Mouse (Mus musculus) hindbrain, embryonic 14.5 days (tissue): ENCODE results near the gene Gm45623. TPM values are rescaled to one million over a fixed set of nuclear protein-coding genes. Genes with fewer than 3 reads are reported as not detected.

Experiments used
- ATAC-seq: fragments of 200-750 bp; cut with Nextera tagmentation; 2 replicates; pipeline ENCODE4 v1.8.0; 2017; ENCODE audit warnings: moderate number of reproducible peaks, mild to moderate bottlenecking, moderate TSS enrichment, moderate library complexity; ENCODE audit not compliant: low FRiP score
- DNase-seq: peaks from one replicate; pipeline ENCODE4 v3.0.0-alpha.2; 2015; ENCODE audit warnings: low spot score
- H3K27ac ChIP-seq: fragments of 300-500 bp; sonication (generic); 2 replicates; pipeline ENCODE4 v1.5.1; 2014; ENCODE audit warnings: mild to moderate bottlenecking, moderate library complexity
- H3K27me3 ChIP-seq: fragments of 300-500 bp; sonication (generic); 2 replicates; pipeline ENCODE4 v1.6.1; 2014; ENCODE audit warnings: mild to moderate bottlenecking, low read length, mixed read lengths; ENCODE audit not compliant: control insufficient read depth, insufficient read depth
- H3K36me3 ChIP-seq: fragments of 300-500 bp; sonication (generic); replicated peaks from 2 replicates; pipeline ENCODE4 v1.6.1; 2014; ENCODE audit not compliant: control insufficient read depth, insufficient read depth
- H3K4me1 ChIP-seq: fragments of 300-500 bp; sonication (generic); replicated peaks from 2 replicates; pipeline ENCODE4 v1.6.1; 2014; ENCODE audit warnings: antibody characterized with exemption, low read length, mixed read lengths; ENCODE audit not compliant: control insufficient read depth, insufficient read depth
- H3K4me2 ChIP-seq: fragments of 300-500 bp; sonication (generic); replicated peaks from 2 replicates; pipeline ENCODE4 v1.6.1; 2014; ENCODE audit warnings: mild to moderate bottlenecking, moderate library complexity
- H3K4me3 ChIP-seq: fragments of 300-500 bp; sonication (generic); replicated peaks from 2 replicates; pipeline ENCODE4 v1.5.1; 2014; ENCODE audit warnings: mild to moderate bottlenecking, low read length
- H3K9ac ChIP-seq: fragments of 300-500 bp; sonication (generic); 2 replicates; pipeline ENCODE4 v1.6.1; 2014
- H3K9me3 ChIP-seq: fragments of 300-500 bp; sonication (generic); 2 replicates; pipeline ENCODE4 v1.6.1; 2016; ENCODE audit warnings: low read length; ENCODE audit not compliant: control insufficient read depth
- WGBS: fragments of 180-500 bp; shearing (Covaris S2); extraction: QIAGEN DNeasy Blood & Tissue Kit; methylation state at CpG from one replicate; pipeline ENCODE4 v1.1.7; 2014; 5-methylcytosine and 5-hydroxymethylcytosine counted together
- polyA plus RNA-seq: library from polyadenylated mRNA; unstranded; fragments of >200 nt; fragmentation: Nextera tagmentation; extraction: Ambion mirVana; gene quantifications from 2 replicates; pipeline ENCODE4 v1.2.1, GENCODE M21; 2014

The Gm45623 gene
- polyA plus RNA-seq, 1 experiment from 2014 or later: 2.9 TPM

DNA sequence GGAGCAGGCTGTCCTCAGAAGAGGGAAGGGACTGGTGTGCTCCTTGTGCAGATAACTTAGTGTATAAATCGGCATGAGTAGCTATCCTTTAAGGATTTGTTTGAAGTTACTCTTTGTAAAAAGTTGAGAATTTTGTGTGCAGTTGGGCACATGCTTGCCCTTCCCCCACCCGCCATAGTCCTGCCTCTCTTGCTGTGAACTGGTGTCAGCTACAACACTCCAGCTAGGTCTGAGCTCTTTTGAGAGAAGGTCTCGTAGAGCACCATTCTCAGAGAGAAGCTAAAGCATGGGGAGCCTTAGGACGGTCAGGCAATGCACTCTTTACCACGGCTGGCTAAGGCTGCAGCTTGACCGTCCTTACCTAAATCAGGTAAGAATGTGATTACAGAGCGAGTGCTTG lies 11.9 kb downstream of the Gm45623 start:
- 91% methylated on average over 7 of the region's 7 CpGs for WGBS
- Histone ChIP-seq H3K27me3 (no peaks in the 10 kb centered on the region), H3K27ac (no peak overlapping the region), H3K9ac (no peak overlapping the region), H3K4me3 (no peak overlapping the region), H3K4me2 (no peak overlapping the region), H3K4me1 (no peaks in the 10 kb centered on the region), H3K36me3 (peaks cover 41% of the 10 kb centered on the region), H3K9me3 (no peaks in the 10 kb centered on the region)
- DNase-seq (no peak), ATAC-seq (no peak)

DNA sequence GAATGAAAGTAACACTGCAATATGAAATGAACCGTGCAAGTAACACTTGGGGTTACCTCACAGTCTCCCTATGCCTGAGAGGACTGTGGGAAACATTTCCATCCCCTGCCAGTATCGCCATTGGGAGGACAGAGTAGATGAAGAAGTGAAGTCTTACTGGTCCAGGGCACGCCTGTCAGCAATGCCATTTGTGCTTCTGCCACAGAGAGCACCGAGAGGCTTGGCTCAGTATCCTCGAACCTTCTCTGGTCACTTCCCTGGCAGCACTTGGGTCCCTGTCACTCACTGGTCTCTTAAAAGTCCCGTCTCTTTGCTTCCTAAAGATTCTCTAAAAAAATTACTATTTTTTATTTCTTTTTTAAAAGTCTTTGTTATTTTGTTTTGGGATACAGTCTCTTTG lies 13.1 kb downstream of the Gm45623 start:
- Histone ChIP-seq H3K4me2 (no peak overlapping the region), H3K4me3 (no peak overlapping the region), H3K4me1 (no peaks in the 10 kb centered on the region), H3K27me3 (no peaks in the 10 kb centered on the region), H3K9me3 (no peaks in the 10 kb centered on the region), H3K27ac (no peak overlapping the region), H3K36me3 (peaks cover 52% of the 10 kb centered on the region), H3K9ac (no peak overlapping the region)
- 89% methylated on average over 6 of the region's 6 CpGs for WGBS
- ATAC-seq (no peak), DNase-seq (no peak)

DNA sequence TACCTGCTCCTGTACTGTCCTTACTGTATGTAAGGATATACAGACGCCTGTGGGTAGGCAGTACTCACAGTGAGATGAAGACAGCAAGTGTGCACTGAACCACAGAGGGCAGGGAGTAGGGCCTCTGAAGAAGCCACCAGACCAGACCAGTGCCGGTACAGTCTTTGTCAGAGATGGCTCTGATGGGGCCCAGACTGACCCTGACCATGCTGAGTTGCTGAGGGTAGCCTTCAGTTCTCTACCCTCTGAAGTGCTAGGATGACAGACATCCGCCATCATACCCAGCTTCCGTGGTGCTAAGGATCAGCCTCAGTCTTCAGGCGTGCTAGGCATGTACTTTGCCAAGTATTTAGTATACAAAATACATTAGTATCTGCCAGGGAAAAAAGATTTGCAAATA lies 14.1 kb downstream of the Gm45623 start:
- Histone ChIP-seq H3K4me2 (no peak overlapping the region), H3K36me3 (peaks cover 60% of the 10 kb centered on the region), H3K9me3 (no peaks in the 10 kb centered on the region), H3K4me1 (no peaks in the 10 kb centered on the region), H3K27ac (no peak overlapping the region), H3K9ac (no peak overlapping the region), H3K27me3 (no peaks in the 10 kb centered on the region), H3K4me3 (no peak overlapping the region)
- 96% methylated on average over 5 of the region's 5 CpGs for WGBS
- no peak for DNase-seq
- ATAC-seq: no peak

DNA sequence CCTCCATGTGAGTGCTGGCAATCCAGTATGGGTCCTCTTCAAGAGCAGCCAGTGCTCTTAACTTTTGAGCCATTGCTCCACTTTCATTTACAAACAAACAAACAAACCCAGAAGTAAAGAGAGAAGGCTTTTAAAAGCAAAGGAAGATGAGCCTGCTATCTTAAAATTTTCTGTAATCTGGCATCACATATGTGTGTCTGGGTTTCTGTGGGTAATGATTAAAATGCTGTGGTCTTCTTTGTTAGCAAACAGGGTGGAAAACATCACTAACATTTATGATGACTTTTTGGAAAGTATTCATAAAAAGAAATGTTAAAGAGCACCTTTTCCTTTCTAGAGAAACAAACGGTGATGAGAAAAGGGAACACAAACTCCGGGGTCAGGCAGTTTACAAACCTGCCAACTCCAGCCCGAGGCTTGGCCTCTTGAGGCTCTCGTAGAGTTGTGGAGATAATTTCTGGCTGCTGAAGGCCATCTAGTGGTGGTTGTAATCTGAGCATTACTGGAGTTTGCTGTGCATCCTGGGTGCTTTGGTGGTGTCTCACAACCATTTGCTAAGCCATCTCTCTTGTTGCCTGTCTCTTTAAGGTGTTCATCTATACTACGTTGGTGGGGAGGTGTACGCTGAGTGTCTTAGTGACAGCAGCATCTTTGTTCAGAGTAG lies 18.3 kb downstream of the Gm45623 start:
- peaks cover 94% of the 10 kb centered on the region for H3K36me3 ChIP-seq
- no peak overlapping the region for H3K4me3 ChIP-seq
- ATAC-seq (no peak), DNase-seq (peak; percentile 49)
- 68% methylated on average over 6 of the region's 6 CpGs for WGBS
- no peaks in the 10 kb centered on the region for H3K9me3 ChIP-seq
- H3K4me1 ChIP-seq: no peaks in the 10 kb centered on the region
- H3K9ac ChIP-seq: no peak overlapping the region
- no peaks in the 10 kb centered on the region for H3K27me3 ChIP-seq
- H3K4me2 ChIP-seq: no peak overlapping the region
- H3K27ac ChIP-seq: no peak overlapping the region

DNA sequence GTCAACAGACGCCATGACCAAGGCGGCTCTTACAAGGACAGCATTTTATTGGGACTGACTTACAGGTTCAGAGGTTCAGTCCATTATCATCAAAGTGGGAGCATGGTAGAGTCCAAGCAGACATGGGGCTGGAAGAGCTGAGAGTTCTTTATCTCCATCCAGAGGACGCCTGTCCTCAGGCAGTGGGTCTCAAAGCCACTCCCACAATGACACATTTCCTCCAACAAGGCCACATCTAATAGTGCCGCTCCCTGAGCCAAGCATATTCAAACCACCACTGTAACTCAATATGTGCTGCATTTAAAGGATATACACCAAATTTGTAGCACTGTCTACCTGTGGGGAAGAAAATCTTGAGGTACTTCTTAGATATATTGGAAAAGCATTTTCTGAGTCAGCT lies 19.0 kb downstream of the Gm45623 start:
- Histone ChIP-seq H3K36me3 (peaks cover 95% of the 10 kb centered on the region), H3K4me2 (no peak overlapping the region), H3K4me3 (no peak overlapping the region), H3K9me3 (no peaks in the 10 kb centered on the region), H3K27ac (no peak overlapping the region), H3K9ac (no peak overlapping the region), H3K4me1 (no peaks in the 10 kb centered on the region), H3K27me3 (no peaks in the 10 kb centered on the region)
- 90% methylated on average over 4 of the region's 4 CpGs for WGBS
- DNase-seq (no peak), ATAC-seq (no peak)

DNA sequence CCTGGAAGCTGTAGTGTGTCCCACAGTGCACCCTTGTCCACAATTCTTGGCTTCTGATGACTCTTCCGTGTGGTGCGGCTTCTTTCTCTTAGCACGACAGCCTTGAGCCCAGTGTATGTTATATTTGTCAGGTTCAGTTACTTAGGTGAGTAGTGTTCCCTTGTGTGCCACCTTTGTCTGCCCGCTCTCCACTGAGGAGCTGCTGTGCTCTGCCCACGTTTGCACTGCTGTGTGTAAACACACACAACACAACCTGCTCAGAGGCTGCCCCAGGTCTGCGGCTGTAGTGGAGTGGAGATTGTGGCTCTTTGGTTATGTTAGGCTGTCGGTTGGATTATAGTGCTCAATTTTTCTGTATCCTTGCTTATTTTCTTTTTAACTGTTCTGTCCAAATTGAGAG lies 24.6 kb downstream of the Gm45623 start:
- Histone ChIP-seq H3K4me3 (no peak overlapping the region), H3K4me2 (no peak overlapping the region), H3K9me3 (no peaks in the 10 kb centered on the region), H3K9ac (no peak overlapping the region), H3K27ac (no peak overlapping the region), H3K36me3 (peaks cover 95% of the 10 kb centered on the region), H3K4me1 (no peaks in the 10 kb centered on the region), H3K27me3 (no peaks in the 10 kb centered on the region)
- no peak for ATAC-seq
- 97% methylated on average over 7 of the region's 7 CpGs for WGBS
- DNase-seq: no peak

DNA sequence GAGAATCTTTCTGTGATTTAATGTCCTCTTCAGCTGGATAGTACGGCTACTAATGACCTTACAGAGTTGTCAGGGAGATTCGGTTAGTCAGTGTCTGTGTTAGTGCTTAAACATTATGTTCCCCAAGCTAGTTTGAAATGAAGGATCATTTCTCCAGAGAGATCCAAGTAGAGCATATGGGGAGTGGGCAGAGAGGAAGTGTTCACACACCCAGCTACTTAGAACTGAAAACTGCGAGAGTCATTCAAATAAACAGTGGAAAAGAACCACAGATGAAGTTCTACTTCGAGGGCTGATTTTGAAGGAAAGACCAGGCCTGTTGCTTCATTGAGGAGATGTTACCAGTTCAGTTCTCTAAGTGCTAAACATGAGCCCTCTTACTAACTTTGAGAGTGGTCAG lies 27.1 kb downstream of the Gm45623 start:
- Histone ChIP-seq H3K9me3 (no peaks in the 10 kb centered on the region), H3K27ac (no peak overlapping the region), H3K4me1 (no peaks in the 10 kb centered on the region), H3K36me3 (peaks cover 75% of the 10 kb centered on the region), H3K4me3 (no peak overlapping the region), H3K9ac (no peak overlapping the region), H3K27me3 (no peaks in the 10 kb centered on the region), H3K4me2 (no peak overlapping the region)
- DNase-seq (no peak), ATAC-seq (no peak)
- WGBS: 90% methylated on average over 4 of the region's 4 CpGs

DNA sequence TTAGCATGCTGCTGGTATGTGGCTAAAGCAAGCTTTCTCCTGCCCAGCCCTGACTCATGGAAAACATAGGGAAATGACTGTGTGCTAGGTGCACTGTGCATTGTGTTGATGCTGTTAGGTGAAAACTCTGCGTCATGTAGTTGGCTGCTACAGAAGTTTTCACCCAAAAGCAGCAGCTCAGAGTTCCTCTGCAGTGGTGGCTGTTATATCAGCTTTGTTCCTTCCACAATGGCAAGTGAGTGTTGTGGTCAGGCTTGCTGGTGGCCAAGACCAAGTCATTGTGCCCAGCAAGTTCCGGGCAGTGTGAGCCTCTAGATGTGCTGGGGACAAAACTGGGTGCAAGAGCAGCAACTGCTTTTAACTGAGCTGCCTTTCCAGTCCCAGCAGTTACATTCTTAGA lies 41.4 kb downstream of the Gm45623 start:
- Histone ChIP-seq H3K27me3 (no peaks in the 10 kb centered on the region), H3K9ac (no peak overlapping the region), H3K4me1 (peaks cover 17% of the 10 kb centered on the region), H3K9me3 (no peaks in the 10 kb centered on the region), H3K4me2 (no peak overlapping the region), H3K4me3 (no peak overlapping the region), H3K36me3 (no peaks in the 10 kb centered on the region; the same call in 1 of the 2 replicates), H3K27ac (no peak overlapping the region)
- 100% methylated on average over 2 of the region's 2 CpGs for WGBS
- DNase-seq (no peak), ATAC-seq (no peak)

DNA sequence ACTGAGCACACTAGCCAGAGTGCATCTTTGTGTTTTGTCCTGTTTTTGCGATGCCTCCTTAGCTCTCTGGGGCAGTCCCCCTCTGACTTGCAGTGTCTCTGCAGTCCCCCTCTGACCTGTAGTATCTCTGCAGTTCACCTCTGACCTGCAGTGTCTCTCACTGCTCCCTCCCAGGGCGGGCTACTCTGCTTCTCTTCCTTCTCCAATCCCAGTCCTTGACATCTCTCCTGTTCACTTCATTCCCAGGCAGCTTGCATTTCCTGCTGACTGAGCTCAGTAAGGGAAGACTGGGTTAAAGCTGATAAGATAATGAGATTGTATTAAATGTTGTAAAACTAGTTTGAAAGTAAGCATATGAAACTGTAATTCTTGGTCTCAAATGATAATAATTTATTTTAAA lies 43.0 kb downstream of the Gm45623 start:
- H3K4me3 ChIP-seq: no peak overlapping the region
- no peaks in the 10 kb centered on the region for H3K27me3 ChIP-seq
- 52% methylated on average over 2 of the region's 2 CpGs for WGBS
- peaks cover 29% of the 10 kb centered on the region for H3K4me1 ChIP-seq
- no peak overlapping the region for H3K27ac ChIP-seq
- no peak overlapping the region for H3K4me2 ChIP-seq
- DNase-seq (no peak), ATAC-seq (no peak)
- no peak overlapping the region for H3K9ac ChIP-seq
- no peaks in the 10 kb centered on the region; the same call in 1 of the 2 replicates for H3K36me3 ChIP-seq
- no peaks in the 10 kb centered on the region for H3K9me3 ChIP-seq

DNA sequence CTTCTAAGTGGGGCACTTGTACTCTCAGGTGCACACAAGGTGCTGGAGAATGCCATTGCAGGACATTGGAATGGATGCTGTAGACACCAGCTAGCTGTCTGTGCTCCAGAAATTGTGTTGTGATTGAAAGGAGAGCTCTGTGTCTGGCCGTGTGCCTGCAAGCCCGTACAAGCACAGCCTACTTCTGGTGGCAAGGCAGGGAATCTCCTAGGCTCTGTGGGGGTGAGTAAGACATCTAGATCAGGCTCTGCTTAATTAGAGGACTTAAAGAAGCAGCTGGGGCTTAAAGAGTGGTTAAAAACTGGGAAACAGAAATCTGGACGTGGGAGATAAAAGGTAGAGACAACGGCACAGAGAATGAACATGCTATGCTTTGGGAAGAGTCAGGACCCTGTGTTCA lies 46.0 kb downstream of the Gm45623 start:
- peaks cover 43% of the 10 kb centered on the region for H3K4me1 ChIP-seq
- DNase-seq: no peak
- 78% methylated on average over 4 of the region's 4 CpGs for WGBS
- no peaks in the 10 kb centered on the region for H3K27me3 ChIP-seq
- no peaks in the 10 kb centered on the region for H3K9me3 ChIP-seq
- no peak overlapping the region for H3K4me3 ChIP-seq
- no peak for ATAC-seq
- H3K4me2 ChIP-seq: 0 out of 2 replicates have a peak overlapping the region, but pooled peaks have one; percentile 1
- no peaks in the 10 kb centered on the region; the same call in 1 of the 2 replicates for H3K36me3 ChIP-seq
- no peak overlapping the region for H3K27ac ChIP-seq
- no peak overlapping the region for H3K9ac ChIP-seq
